Mouse (Mus musculus): ENCODE results near the gene Sntg2. TPM values are rescaled to one million over a fixed set of nuclear protein-coding genes. Genes with fewer than 3 reads are reported as not detected.

Gene Sntg2
- polyA plus RNA-seq, 1 experiment from 2014 or later, result 6.2 TPM

DNA sequence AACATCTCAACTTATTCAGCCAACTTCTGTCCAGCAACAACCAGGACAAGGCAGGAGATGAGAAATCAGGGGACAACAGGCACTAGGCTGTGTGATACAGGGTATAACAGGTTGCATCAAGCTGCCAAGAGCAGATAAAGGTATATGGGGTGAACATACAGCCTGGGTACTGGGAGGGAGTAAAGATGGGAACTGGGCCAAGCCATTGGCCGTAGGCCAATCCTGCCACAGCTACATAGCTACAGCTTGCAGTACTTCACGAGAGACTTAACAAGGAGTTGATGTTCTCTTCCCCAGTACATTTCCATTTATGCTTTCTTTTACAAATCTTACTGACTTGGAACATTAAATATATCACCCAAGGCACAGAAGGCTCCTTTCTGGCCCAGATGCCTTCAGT, 129.0 kb downstream of the Sntg2 start:
- ATAC-seq (ENCODE audit: insufficient number of reproducible peaks, low FRiP score), result no peak
- H3K4me1 ChIP-seq (replicated peaks), result 0 out of 2 replicates have a peak, but pooled peaks cover 5% of the 10 kb centered on the region
- H3K4me3 ChIP-seq, result no peak overlapping the region
- 57% methylated on average over 2 of the region's 2 CpGs for WGBS
- H3K27me3 ChIP-seq (replicated peaks), result no peaks in the 10 kb centered on the region; the same call in 1 of the 2 replicates
- H3K4me2 ChIP-seq, result no peak overlapping the region
- H3K27ac ChIP-seq (ENCODE audit: poor library complexity, severe bottlenecking), result no peak overlapping the region
- no peaks in the 10 kb centered on the region for H3K9me3 ChIP-seq (replicated peaks)
- H3K36me3 ChIP-seq, result no peaks in the 10 kb centered on the region
- no peak overlapping the region for H3K9ac ChIP-seq

DNA sequence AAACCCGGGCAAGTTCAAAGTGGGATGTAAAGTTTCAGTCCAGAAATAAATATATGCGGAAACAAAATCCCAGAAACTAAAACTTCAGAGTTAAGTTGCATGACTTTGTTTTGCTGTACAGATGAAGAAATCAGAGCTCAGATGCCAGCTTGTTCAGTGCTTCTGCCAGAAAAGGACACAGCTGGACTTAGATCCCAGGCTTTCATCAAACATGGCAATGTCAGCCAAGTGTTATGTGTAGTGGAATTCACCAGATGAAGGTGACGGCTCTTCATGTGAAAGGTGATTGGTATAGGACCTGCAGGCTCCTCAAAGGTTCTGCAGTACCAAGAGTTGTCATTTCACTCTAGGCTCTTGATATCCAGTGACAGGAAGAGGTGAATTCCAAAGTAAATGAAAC, 132.3 kb downstream of the Sntg2 start:
- no peak for ATAC-seq (ENCODE audit: insufficient number of reproducible peaks, low FRiP score)
- Histone ChIP-seq H3K4me1 (replicated peaks) (0 out of 2 replicates have a peak, but pooled peaks cover 5% of the 10 kb centered on the region), H3K27ac (ENCODE audit: poor library complexity, severe bottlenecking) (no peak overlapping the region)

DNA sequence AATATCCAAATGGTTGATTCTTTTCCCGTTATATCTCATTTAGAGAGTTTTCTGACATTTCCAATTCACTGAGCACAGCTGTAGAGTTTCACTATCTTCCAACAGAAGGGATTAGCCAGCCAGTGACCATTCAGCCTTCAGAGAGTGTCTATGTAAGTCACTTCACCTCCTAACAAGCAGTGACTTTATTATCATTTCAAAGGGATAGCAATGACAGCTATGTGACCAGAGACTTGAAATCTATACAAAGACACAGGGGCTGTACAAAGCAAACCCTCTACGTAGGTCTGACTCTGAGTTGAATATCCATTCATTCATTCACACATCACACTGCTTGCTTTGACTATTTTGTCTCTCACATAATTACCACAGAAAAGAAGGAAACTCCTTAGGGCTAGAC, 138.2 kb downstream of the Sntg2 start:
- Histone ChIP-seq H3K9me3 (replicated peaks) (no peaks in the 10 kb centered on the region), H3K4me1 (replicated peaks) (no peaks in the 10 kb centered on the region)
- ATAC-seq (ENCODE audit: insufficient number of reproducible peaks, low FRiP score), result no peak

More for the DNA sequence above, 132.3 kb downstream of the Sntg2 start:
- no peak overlapping the region for H3K9ac ChIP-seq
- H3K9me3 ChIP-seq (replicated peaks), result no peaks in the 10 kb centered on the region
- WGBS, result 79% methylated on average over 3 of the region's 3 CpGs
- H3K4me2 ChIP-seq, result no peak overlapping the region
- no peak overlapping the region for H3K4me3 ChIP-seq
- no peaks in the 10 kb centered on the region for H3K27me3 ChIP-seq (replicated peaks)
- no peaks in the 10 kb centered on the region for H3K36me3 ChIP-seq

DNA sequence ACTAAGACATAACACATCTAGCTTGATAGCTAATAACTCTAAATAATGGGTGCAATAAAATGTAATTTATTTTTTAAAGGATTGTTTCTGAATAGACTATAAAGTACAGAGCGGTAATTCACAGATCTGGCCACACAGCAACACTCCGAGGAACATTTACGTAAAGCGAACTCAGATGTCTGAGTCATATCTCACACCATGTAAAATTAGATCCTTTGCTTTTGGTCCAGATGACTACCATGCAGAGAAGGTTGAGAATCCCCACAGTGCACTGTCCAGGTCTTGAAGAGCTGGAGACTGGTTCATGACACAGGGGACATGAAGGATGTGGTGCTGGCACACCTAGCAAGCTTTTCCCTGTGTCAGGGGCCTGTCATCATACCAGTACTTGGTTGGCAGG, 145.2 kb downstream of the Sntg2 start:
- Histone ChIP-seq H3K9ac (no peak overlapping the region), H3K4me3 (no peak overlapping the region), H3K27me3 (replicated peaks) (no peaks in the 10 kb centered on the region), H3K9me3 (replicated peaks) (no peaks in the 10 kb centered on the region), H3K36me3 (0 out of 2 replicates have a peak, but pooled peaks cover 2% of the 10 kb centered on the region), H3K4me1 (replicated peaks) (no peaks in the 10 kb centered on the region), H3K4me2 (no peak overlapping the region), H3K27ac (ENCODE audit: poor library complexity, severe bottlenecking) (no peak overlapping the region)
- no peak for ATAC-seq (ENCODE audit: insufficient number of reproducible peaks, low FRiP score)
- 92% methylated on average over 4 of the region's 4 CpGs for WGBS

More for the DNA sequence above, 138.2 kb downstream of the Sntg2 start:
- H3K9ac ChIP-seq, result no peak overlapping the region
- H3K27ac ChIP-seq (ENCODE audit: poor library complexity, severe bottlenecking), result no peak overlapping the region
- H3K27me3 ChIP-seq (replicated peaks), result no peaks in the 10 kb centered on the region
- H3K36me3 ChIP-seq, result no peaks in the 10 kb centered on the region
- 56% methylated on average over 2 of the region's 2 CpGs for WGBS
- no peak overlapping the region for H3K4me3 ChIP-seq
- no peak overlapping the region for H3K4me2 ChIP-seq

GRCm38 (mm10) chr12:30226247-30226646, 146.9 kb downstream of the Sntg2 start:
- Histone ChIP-seq H3K4me3 (no peak overlapping the region), H3K9me3 (replicated peaks) (no peaks in the 10 kb centered on the region), H3K27me3 (replicated peaks) (no peaks in the 10 kb centered on the region), H3K4me2 (no peak overlapping the region), H3K36me3 (0 out of 2 replicates have a peak, but pooled peaks cover 2% of the 10 kb centered on the region), H3K9ac (no peak overlapping the region), H3K4me1 (replicated peaks) (no peaks in the 10 kb centered on the region), H3K27ac (ENCODE audit: poor library complexity, severe bottlenecking) (no peak overlapping the region)
- 70% methylated on average over 5 of the region's 5 CpGs for WGBS
- ATAC-seq (ENCODE audit: insufficient number of reproducible peaks, low FRiP score), result no peak

GRCm38 (mm10) chr12:30216762-30217441, 156.3 kb downstream of the Sntg2 start:
- H3K4me3 ChIP-seq, result no peak overlapping the region
- H3K36me3 ChIP-seq, result no peaks in the 10 kb centered on the region
- no peak overlapping the region for H3K9ac ChIP-seq
- ATAC-seq (ENCODE audit: insufficient number of reproducible peaks, low FRiP score), result no peak
- H3K27ac ChIP-seq (ENCODE audit: poor library complexity, severe bottlenecking), result no peak overlapping the region
- no peaks in the 10 kb centered on the region for H3K4me1 ChIP-seq (replicated peaks)
- no peaks in the 10 kb centered on the region for H3K9me3 ChIP-seq (replicated peaks)
- no peak overlapping the region for H3K4me2 ChIP-seq
- WGBS, result 77% methylated on average over 6 of the region's 6 CpGs
- no peaks in the 10 kb centered on the region; the same call in 1 of the 2 replicates for H3K27me3 ChIP-seq (replicated peaks)

GRCm38 (mm10) chr12:30214761-30215160, 158.4 kb downstream of the Sntg2 start:
- Histone ChIP-seq H3K4me2 (no peak overlapping the region), H3K4me1 (replicated peaks) (no peaks in the 10 kb centered on the region)
- WGBS, result 47% methylated on average over 2 of the region's 2 CpGs

GRCm38 (mm10) chr12:30210388-30210787, 162.8 kb downstream of the Sntg2 start:
- no peaks in the 10 kb centered on the region for H3K27me3 ChIP-seq (replicated peaks)
- no peak overlapping the region for H3K4me3 ChIP-seq
- H3K9ac ChIP-seq, result no peak overlapping the region
- WGBS, result 86% methylated on average over 2 of the region's 2 CpGs
- no peaks in the 10 kb centered on the region for H3K4me1 ChIP-seq (replicated peaks)
- H3K27ac ChIP-seq (ENCODE audit: poor library complexity, severe bottlenecking), result no peak overlapping the region
- no peak overlapping the region for H3K4me2 ChIP-seq
- ATAC-seq (ENCODE audit: insufficient number of reproducible peaks, low FRiP score), result no peak
- H3K9me3 ChIP-seq (replicated peaks), result no peaks in the 10 kb centered on the region
- H3K36me3 ChIP-seq, result no peaks in the 10 kb centered on the region

More at GRCm38 (mm10) chr12:30214761-30215160, 158.4 kb downstream of the Sntg2 start:
- no peak for ATAC-seq (ENCODE audit: insufficient number of reproducible peaks, low FRiP score)
- H3K9ac ChIP-seq, result no peak overlapping the region
- no peaks in the 10 kb centered on the region; the same call in 1 of the 2 replicates for H3K27me3 ChIP-seq (replicated peaks)
- H3K9me3 ChIP-seq (replicated peaks), result no peaks in the 10 kb centered on the region
- H3K27ac ChIP-seq (ENCODE audit: poor library complexity, severe bottlenecking), result no peak overlapping the region
- H3K36me3 ChIP-seq, result no peaks in the 10 kb centered on the region
- no peak overlapping the region for H3K4me3 ChIP-seq

DNA sequence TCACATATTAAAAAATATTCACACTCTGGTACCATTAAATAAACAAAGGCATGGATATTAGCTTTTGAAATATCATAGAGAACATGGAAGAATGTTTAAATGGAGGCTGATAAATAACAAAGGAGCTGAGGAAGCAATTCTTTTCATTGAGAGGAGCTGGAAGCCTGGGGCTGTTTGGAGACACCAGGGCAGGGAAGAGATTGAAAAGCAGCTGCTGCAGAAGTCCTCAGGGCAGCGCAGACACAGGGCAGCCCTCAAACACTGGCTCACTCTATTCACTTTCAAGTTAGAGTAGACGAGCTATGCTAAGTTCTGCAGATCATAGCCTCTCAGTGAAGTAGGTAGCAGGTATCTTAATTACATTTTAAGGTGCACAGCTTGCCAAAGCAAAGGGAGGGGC, 164.6 kb downstream of the Sntg2 start:
- H3K27ac ChIP-seq (ENCODE audit: poor library complexity, severe bottlenecking), result no peak overlapping the region
- H3K4me1 ChIP-seq (replicated peaks), result peaks cover 13% of the 10 kb centered on the region
- ATAC-seq (ENCODE audit: insufficient number of reproducible peaks, low FRiP score), result no peak
- H3K4me2 ChIP-seq, result no peak overlapping the region
- H3K4me3 ChIP-seq, result no peak overlapping the region
- no peaks in the 10 kb centered on the region for H3K9me3 ChIP-seq (replicated peaks)
- H3K9ac ChIP-seq, result no peak overlapping the region
- no peaks in the 10 kb centered on the region for H3K36me3 ChIP-seq
- WGBS, result 58% methylated on average over 2 of the region's 2 CpGs
- H3K27me3 ChIP-seq (replicated peaks), result no peaks in the 10 kb centered on the region

- Histone ChIP-seq H3K9ac (no peak overlapping the region), H3K9me3 (replicated peaks) (no peaks in the 10 kb centered on the region), H3K36me3 (no peaks in the 10 kb centered on the region), H3K27me3 (replicated peaks) (no peaks in the 10 kb centered on the region), H3K27ac (ENCODE audit: poor library complexity, severe bottlenecking) (no peak overlapping the region), H3K4me2 (no peak overlapping the region), H3K4me1 (replicated peaks) (peaks cover 13% of the 10 kb centered on the region), H3K4me3 (no peak overlapping the region)
- 78% methylated on average over 5 of the region's 5 CpGs for WGBS
- no peak for ATAC-seq (ENCODE audit: insufficient number of reproducible peaks, low FRiP score)
These were observed 165.1 kb downstream of the Sntg2 start for GRCm38 (mm10) chr12:30208087-30208486.

DNA sequence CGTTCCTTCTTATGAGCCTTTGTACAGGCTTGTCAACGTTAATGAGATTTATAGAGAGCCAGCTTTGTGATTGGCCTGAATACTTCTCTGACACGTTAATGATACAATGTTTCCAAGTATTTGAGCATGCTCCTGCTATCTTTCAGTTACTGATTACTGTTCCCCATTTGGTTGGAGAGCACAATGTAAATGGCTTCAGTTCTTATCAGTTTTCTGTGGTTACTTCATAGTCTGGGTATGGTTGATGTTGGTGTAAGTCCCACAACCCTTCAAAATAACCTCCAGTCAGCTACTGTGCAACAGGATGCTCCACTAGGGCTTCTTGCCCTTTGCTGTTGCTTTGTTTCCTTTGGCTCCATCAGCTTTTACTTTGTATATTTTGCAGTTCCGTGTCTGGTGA, 168.7 kb downstream of the Sntg2 start:
- no peak overlapping the region for H3K9ac ChIP-seq
- H3K9me3 ChIP-seq (replicated peaks), result no peaks in the 10 kb centered on the region
- H3K27me3 ChIP-seq (replicated peaks), result no peaks in the 10 kb centered on the region
- H3K4me1 ChIP-seq (replicated peaks), result peaks cover 13% of the 10 kb centered on the region
- peak overlapping the region; percentile 49; the same call in 1 of the 2 replicates for H3K27ac ChIP-seq (ENCODE audit: poor library complexity, severe bottlenecking)
- H3K4me3 ChIP-seq, result no peak overlapping the region
- H3K4me2 ChIP-seq, result no peak overlapping the region
- no peaks in the 10 kb centered on the region for H3K36me3 ChIP-seq
- 38% methylated on average over 4 of the region's 4 CpGs for WGBS
- 0 out of 2 replicates have a peak, but pooled peaks have one; percentile 18 for ATAC-seq (ENCODE audit: insufficient number of reproducible peaks, low FRiP score)

- Histone ChIP-seq H3K27ac (ENCODE audit: poor library complexity, severe bottlenecking) (no peak overlapping the region), H3K9me3 (replicated peaks) (no peaks in the 10 kb centered on the region), H3K27me3 (replicated peaks) (no peaks in the 10 kb centered on the region), H3K4me1 (replicated peaks) (peaks cover 13% of the 10 kb centered on the region), H3K4me2 (no peak overlapping the region), H3K36me3 (no peaks in the 10 kb centered on the region), H3K9ac (no peak overlapping the region), H3K4me3 (no peak overlapping the region)
- no peak for ATAC-seq (ENCODE audit: insufficient number of reproducible peaks, low FRiP score)
- 81% methylated on average over 1 of the region's 1 CpGs for WGBS
These were observed 170.4 kb downstream of the Sntg2 start for GRCm38 (mm10) chr12:30202763-30203162.

All from heart, embryonic 12.5 days (tissue).